Mouse (Mus musculus) NIH3T3 (cell line): ENCODE measurements around the gene Zfp367.

ENCODE experiments used
- DNase-seq: peaks from one replicate; pipeline ENCODE4 v3.0.0-alpha.2; 2012; ENCODE audit warnings: low read depth

Zfp367 gene

GRCm38 (mm10) chr13:64153751-64154267 lies 807 bp upstream of the Zfp367 start:
- peak; percentile 78 for DNase-seq

- DNase-seq: no peak
These were observed 325 bp downstream of the Zfp367 start for GRCm38 (mm10) chr13:64152671-64153082.

- peak; percentile 88 for DNase-seq
These were observed 747 bp downstream of the Zfp367 start for GRCm38 (mm10) chr13:64152241-64152669.

- no peak for DNase-seq
These were observed 2.9 kb downstream of the Zfp367 start for GRCm38 (mm10) chr13:64150121-64150520.

- peak; percentile 73 for DNase-seq
These were observed 23.2 kb downstream of the Zfp367 start for GRCm38 (mm10) chr13:64129616-64130375.

- peak; percentile 79 for DNase-seq
These were observed 24.0 kb downstream of the Zfp367 start, which contains the start of gene Slc35d2 for GRCm38 (mm10) chr13:64128858-64129615. TSS of gene Slc35d2 (minus strand) at chr13:64129368.

- DNase-seq: no peak
These were observed 26.7 kb downstream of the Zfp367 start for GRCm38 (mm10) chr13:64126316-64126715.

GRCm38 (mm10) chr13:64124886-64125285 lies 28.1 kb downstream of the Zfp367 start:
- DNase-seq: no peak

GRCm38 (mm10) chr13:64123491-64124188 lies 29.4 kb downstream of the Zfp367 start:
- no peak for DNase-seq

GRCm38 (mm10) chr13:64120760-64121159 lies 32.2 kb downstream of the Zfp367 start:
- no peak for DNase-seq

- DNase-seq: peak; percentile 36
These were observed 35.6 kb downstream of the Zfp367 start for GRCm38 (mm10) chr13:64117442-64117841.

- no peak for DNase-seq
These were observed 42.6 kb downstream of the Zfp367 start for GRCm38 (mm10) chr13:64110421-64110820.

GRCm38 (mm10) chr13:64108381-64108850 lies 44.6 kb downstream of the Zfp367 start:
- DNase-seq: no peak

GRCm38 (mm10) chr13:64107535-64107934 lies 45.5 kb downstream of the Zfp367 start:
- DNase-seq: no peak

GRCm38 (mm10) chr13:64107105-64107504 lies 45.9 kb downstream of the Zfp367 start:
- DNase-seq: no peak

GRCm38 (mm10) chr13:64105690-64106089 lies 47.3 kb downstream of the Zfp367 start:
- peak; percentile 76 for DNase-seq

- DNase-seq: peak; percentile 74
These were observed 52.8 kb downstream of the Zfp367 start for GRCm38 (mm10) chr13:64100186-64100585.

- peak; percentile 49 for DNase-seq
These were observed 54.0 kb downstream of the Zfp367 start for GRCm38 (mm10) chr13:64098992-64099391.

- peak; percentile 89 for DNase-seq
These were observed 59.7 kb downstream of the Zfp367 start for GRCm38 (mm10) chr13:64093341-64093740.

GRCm38 (mm10) chr13:64092752-64093151 lies 60.2 kb downstream of the Zfp367 start:
- DNase-seq: no peak

- DNase-seq: no peak
These were observed 60.9 kb downstream of the Zfp367 start for GRCm38 (mm10) chr13:64092141-64092540.

GRCm38 (mm10) chr13:64091006-64091405 lies 62.0 kb downstream of the Zfp367 start:
- DNase-seq: no peak
